Mouse (Mus musculus) frontal cortex, postnatal 36 days (tissue): ENCODE measurements around the gene Cd177.
"Not testable (repeated sequence)": the region's sequence is repeated elsewhere in the genome, so short reads cannot be mapped to it uniquely, and the experiment has no call there.

Experiments used
- DNase-seq, 2 experiments: peaks; one replicate each; pipeline ENCODE4 v3.0.0; 2022; ENCODE audit warnings: low spot score in 2 of 2

The Cd177 gene

GRCm38 (mm10) chr7:24760211-24760610 lies at the start of gene Cd177:
Gene Cd177, minus strand, starts transcription at chr7:24760311.
- DNase-seq = no peak

- DNase-seq = no peak
Observed at GRCm38 (mm10) chr7:24809041-24809440, 48.9 kb upstream of the Cd177 start.

- no peak for DNase-seq
Observed at GRCm38 (mm10) chr7:24804826-24805225, 44.7 kb upstream of the Cd177 start.

GRCm38 (mm10) chr7:24802149-24802767 lies 42.1 kb upstream of the Cd177 start:
- DNase-seq = no peak

GRCm38 (mm10) chr7:24797918-24798317 lies 37.8 kb upstream of the Cd177 start:
- no peak for DNase-seq

- DNase-seq = not testable (repeated sequence)
Observed at GRCm38 (mm10) chr7:24776918-24777317, 16.8 kb upstream of the Cd177 start, which contains the start of gene Ceacam10. Gene Ceacam10, plus strand, starts transcription at chr7:24777206.

- no peak for DNase-seq
Observed at GRCm38 (mm10) chr7:24776145-24776544, 16.0 kb upstream of the Cd177 start.

- no peak for DNase-seq
Observed at GRCm38 (mm10) chr7:24773942-24774535, 13.9 kb upstream of the Cd177 start.

GRCm38 (mm10) chr7:24771361-24771760 lies 11.2 kb upstream of the Cd177 start:
- DNase-seq = no peak

GRCm38 (mm10) chr7:24762574-24762973 lies 2.5 kb upstream of the Cd177 start:
- DNase-seq = no peak

- DNase-seq = no peak
Observed at GRCm38 (mm10) chr7:24761161-24761560, 1.1 kb upstream of the Cd177 start.

- no peak for DNase-seq
Observed at GRCm38 (mm10) chr7:24758520-24758919, 1.6 kb downstream of the Cd177 start.

GRCm38 (mm10) chr7:24753476-24753875 lies 6.6 kb downstream of the Cd177 start:
- DNase-seq = no peak

GRCm38 (mm10) chr7:24751610-24752009 lies 8.5 kb downstream of the Cd177 start:
- no peak for DNase-seq

GRCm38 (mm10) chr7:24750695-24751094 lies 9.4 kb downstream of the Cd177 start:
- DNase-seq = no peak

GRCm38 (mm10) chr7:24735970-24736670 lies 24.0 kb downstream of the Cd177 start:
- no peak for DNase-seq

- not testable (repeated sequence) for DNase-seq
Observed at GRCm38 (mm10) chr7:24726808-24727207, 33.3 kb downstream of the Cd177 start, which contains the start of gene Gm4763. Gene Gm4763, minus strand, starts transcription at chr7:24726908.

GRCm38 (mm10) chr7:24715039-24715438 lies 45.1 kb downstream of the Cd177 start:
- no peak for DNase-seq

GRCm38 (mm10) chr7:24708832-24709292 lies 51.2 kb downstream of the Cd177 start, which contains the start of gene BC049730:
Gene BC049730, plus strand, starts transcription at chr7:24709242.
- no peak for DNase-seq

GRCm38 (mm10) chr7:24702841-24703240 lies 57.3 kb downstream of the Cd177 start:
- DNase-seq = not testable (repeated sequence)

- not testable (repeated sequence) for DNase-seq
Observed at GRCm38 (mm10) chr7:24697891-24698290, 62.2 kb downstream of the Cd177 start.
